Comparison of ENCODE assay signal across 15 mouse cellular contexts in genomic region chr3:142422229-142422628, GRCm38 (mm10). TPM values are rescaled to one million over a fixed set of nuclear protein-coding genes. Genes with fewer than 3 reads are reported as not detected.
DNase-seq lines count a peak whose midpoint lies in the region; ATAC-seq and TF ChIP-seq lines count a peak whose summit lies in the region.
"Had no signal": no experiment of that assay in that cellular context is flagged by ENCODE, and none has a peak within 500 bp of the region (broad histone marks: within the 10 kb centered on the region; RNA-seq: fewer than 3 reads in every experiment).

No protein-coding gene starts in this region.

- 0 out of 2 replicates have a peak, but pooled peaks have one; percentile 35 for ATAC-seq in hindbrain, postnatal 0 days
- ATAC-seq in heart, embryonic 12.5 days (ENCODE audit: insufficient number of reproducible peaks, low FRiP score): no peak
- no peak for ATAC-seq in liver, embryonic 11.5 days (replicated peaks; ENCODE audit: low FRiP score)
- ATAC-seq in forebrain, embryonic 16.5 days: no peak; the same call in 1 of the 2 replicates
- ATAC-seq: midbrain, embryonic 13.5 days had no signal

- H3K4me3 ChIP-seq in hindbrain, postnatal 0 days (ENCODE audit: low read length): no peak overlapping the region
- H3K4me3 ChIP-seq in hindbrain, embryonic 10.5 days: no peak overlapping the region
- H3K4me3 ChIP-seq in heart, embryonic 12.5 days: no peak overlapping the region
- H3K4me3 ChIP-seq in liver, embryonic 11.5 days (ENCODE audit: low read depth, low read length): no peak overlapping the region
- H3K4me3 ChIP-seq in forebrain, embryonic 16.5 days (replicated peaks; ENCODE audit: low read length): no peak overlapping the region
- H3K4me3 ChIP-seq: liver, embryonic 13.5 days; midbrain, embryonic 13.5 days; neural tube, embryonic 12.5 days had no signal

- no peaks in the 10 kb centered on the region for H3K27me3 ChIP-seq in hindbrain, postnatal 0 days (ENCODE audit: insufficient read depth, low read length)
- no peaks in the 10 kb centered on the region for H3K27me3 ChIP-seq in hindbrain, embryonic 10.5 days (ENCODE audit: insufficient read depth, poor library complexity, severe bottlenecking)
- 0 out of 2 replicates have a peak, but pooled peaks cover 1% of the 10 kb centered on the region for H3K27me3 ChIP-seq in heart, embryonic 12.5 days (replicated peaks)
- no peaks in the 10 kb centered on the region for H3K27me3 ChIP-seq in liver, embryonic 11.5 days (replicated peaks; ENCODE audit: control insufficient read depth, insufficient read depth, low read length)
- no peaks in the 10 kb centered on the region for H3K27me3 ChIP-seq in forebrain, embryonic 16.5 days (replicated peaks; ENCODE audit: control insufficient read depth, insufficient read depth, low read length)
- H3K27me3 ChIP-seq: liver, embryonic 13.5 days; midbrain, embryonic 13.5 days; neural tube, embryonic 12.5 days had no signal

- no peak for TF ChIP-seq CTCF in hindbrain, postnatal 0 days (IDR thresholded peaks at IDR 0.05; ENCODE audit: low read depth)

- no peak overlapping the region for H3K27ac ChIP-seq in hindbrain, postnatal 0 days
- no peak overlapping the region for H3K27ac ChIP-seq in hindbrain, embryonic 10.5 days
- H3K27ac ChIP-seq in heart, embryonic 12.5 days (ENCODE audit: poor library complexity, severe bottlenecking): peak overlapping the region; percentile 78
- no peak overlapping the region for H3K27ac ChIP-seq in liver, embryonic 11.5 days (ENCODE audit: low read depth, low read length)
- H3K27ac ChIP-seq in forebrain, embryonic 16.5 days (ENCODE audit: low read length): no peak overlapping the region
- H3K27ac ChIP-seq: liver, embryonic 13.5 days; midbrain, embryonic 13.5 days; neural tube, embryonic 12.5 days had no signal

- 38% methylated on average over 4 of the region's 4 CpGs for WGBS in hindbrain, postnatal 0 days
- 91% methylated on average over 4 of the region's 4 CpGs for WGBS in hindbrain, embryonic 10.5 days
- WGBS in heart, embryonic 12.5 days: 61% methylated on average over 4 of the region's 4 CpGs
- WGBS in liver, embryonic 11.5 days: 91% methylated on average over 4 of the region's 4 CpGs
- WGBS in forebrain, embryonic 16.5 days: 54% methylated on average over 4 of the region's 4 CpGs

- no peaks in the 10 kb centered on the region for H3K9me3 ChIP-seq in hindbrain, postnatal 0 days (ENCODE audit: low read length)
- no peaks in the 10 kb centered on the region for H3K9me3 ChIP-seq in hindbrain, embryonic 10.5 days
- H3K9me3 ChIP-seq in heart, embryonic 12.5 days (replicated peaks): no peaks in the 10 kb centered on the region
- no peaks in the 10 kb centered on the region for H3K9me3 ChIP-seq in liver, embryonic 11.5 days (ENCODE audit: control insufficient read depth, low read length)
- no peaks in the 10 kb centered on the region for H3K9me3 ChIP-seq in forebrain, embryonic 16.5 days (ENCODE audit: control insufficient read depth, low read length)
- H3K9me3 ChIP-seq: liver, embryonic 13.5 days; midbrain, embryonic 13.5 days; neural tube, embryonic 12.5 days had no signal

- peaks cover 8% of the 10 kb centered on the region; the same call in 1 of the 2 replicates for H3K4me1 ChIP-seq in hindbrain, postnatal 0 days (ENCODE audit: insufficient read depth, low read length)
- H3K4me1 ChIP-seq in hindbrain, embryonic 10.5 days (replicated peaks): no peaks in the 10 kb centered on the region
- H3K4me1 ChIP-seq in heart, embryonic 12.5 days (replicated peaks): peaks cover 26% of the 10 kb centered on the region
- H3K4me1 ChIP-seq in liver, embryonic 11.5 days (replicated peaks; ENCODE audit: control insufficient read depth, insufficient read depth, low read length): no peaks in the 10 kb centered on the region
- H3K4me1 ChIP-seq in forebrain, embryonic 16.5 days (replicated peaks; ENCODE audit: control insufficient read depth, insufficient read depth, low read length): no peaks in the 10 kb centered on the region
- H3K4me1 ChIP-seq: liver, embryonic 13.5 days; neural tube, embryonic 12.5 days had no signal

- H3K36me3 ChIP-seq in hindbrain, postnatal 0 days (ENCODE audit: insufficient read depth, low read length): no peaks in the 10 kb centered on the region
- no peaks in the 10 kb centered on the region for H3K36me3 ChIP-seq in hindbrain, embryonic 10.5 days
- H3K36me3 ChIP-seq in heart, embryonic 12.5 days: no peaks in the 10 kb centered on the region
- H3K36me3 ChIP-seq in liver, embryonic 11.5 days (ENCODE audit: control insufficient read depth, insufficient read depth, low read length): no peaks in the 10 kb centered on the region
- H3K36me3 ChIP-seq in forebrain, embryonic 16.5 days (ENCODE audit: control insufficient read depth, insufficient read depth): no peaks in the 10 kb centered on the region
- H3K36me3 ChIP-seq: liver, embryonic 13.5 days; midbrain, embryonic 13.5 days; neural tube, embryonic 12.5 days had no signal

- no peak overlapping the region for H3K4me2 ChIP-seq in hindbrain, postnatal 0 days (ENCODE audit: low read depth, low read length)
- H3K4me2 ChIP-seq in heart, embryonic 12.5 days: no peak overlapping the region
- no peak overlapping the region for H3K4me2 ChIP-seq in liver, embryonic 11.5 days
- no peak overlapping the region for H3K4me2 ChIP-seq in forebrain, embryonic 16.5 days (ENCODE audit: low read length)
- H3K4me2 ChIP-seq: liver, embryonic 13.5 days; midbrain, embryonic 13.5 days; neural tube, embryonic 12.5 days had no signal

- no peak overlapping the region for H3K9ac ChIP-seq in hindbrain, postnatal 0 days (replicated peaks; ENCODE audit: low read length)
- no peak overlapping the region for H3K9ac ChIP-seq in heart, embryonic 12.5 days
- H3K9ac ChIP-seq in liver, embryonic 11.5 days (ENCODE audit: low read depth, low read length): no peak overlapping the region
- no peak overlapping the region for H3K9ac ChIP-seq in forebrain, embryonic 16.5 days (replicated peaks; ENCODE audit: low read depth, low read length)
- H3K9ac ChIP-seq: liver, embryonic 13.5 days; midbrain, embryonic 13.5 days; neural tube, embryonic 12.5 days had no signal

- DNase-seq in cerebellum, postnatal 10 days: peak; percentile 78 to 81
- DNase-seq in cerebellum, adult 18-20 months: no peak
- peak; percentile 77 for DNase-seq in hindbrain, postnatal 0 days (ENCODE audit: low spot score)
- no peak for DNase-seq in hindbrain, embryonic 10.5 days (ENCODE audit: low spot score)
- DNase-seq in MN1 (ENCODE audit: low spot score): peak; percentile 15
- DNase-seq in liver, embryonic 11.5 days (ENCODE audit: low spot score): no peak
- DNase-seq: adrenal gland, postnatal 25 days; embryo, embryonic 11 days; liver, embryonic 13.5 days; lung, postnatal 14 days; thymus, adult 18-20 months had no signal

RNA-seq across cellular contexts. Expression of gene Pdlim5, which starts 26.7 kb away (rescaled TPM):
- 24.4 and 29.7 TPM in 2 replicates for total RNA-seq in hindbrain, postnatal 0 days (2014; rRNA removed)
- 17.0 and 17.4 TPM in 2 replicates for polyA plus RNA-seq in hindbrain, postnatal 0 days (2015; fragmentation: Nextera tagmentation; extraction: Ambion mirVana)
- polyA plus RNA-seq in hindbrain, embryonic 10.5 days (2016; fragmentation: Nextera tagmentation; extraction: Ambion mirVana): 14.6 and 19.3 TPM in 2 replicates
- polyA plus RNA-seq in heart, embryonic 12.5 days (2016; fragmentation: Nextera tagmentation; extraction: Ambion mirVana): 218 and 224 TPM in 2 replicates
- 26.6 and 29.1 TPM in 2 replicates for polyA plus RNA-seq in liver, embryonic 11.5 days (2014; fragmentation: Nextera tagmentation; extraction: Ambion mirVana)
- 10.0 and 11.5 TPM in 2 replicates for polyA plus RNA-seq in forebrain, embryonic 16.5 days (2015; fragmentation: Nextera tagmentation; extraction: Ambion mirVana)

Comparison
In these comparisons a context has a peak if more than half of its experiments do, and no peak if none do; other contexts are left out.
1. DNase-seq: peak in cerebellum, postnatal 10 days (2 of 2), hindbrain, postnatal 0 days (single experiment) and MN1 (single experiment); none in cerebellum, adult 18-20 months (0 of 2), hindbrain, embryonic 10.5 days (single experiment) and liver, embryonic 11.5 days (single experiment).